Mouse (Mus musculus): ENCODE results near the gene Klhdc7b.

Klhdc7b gene

DNA sequence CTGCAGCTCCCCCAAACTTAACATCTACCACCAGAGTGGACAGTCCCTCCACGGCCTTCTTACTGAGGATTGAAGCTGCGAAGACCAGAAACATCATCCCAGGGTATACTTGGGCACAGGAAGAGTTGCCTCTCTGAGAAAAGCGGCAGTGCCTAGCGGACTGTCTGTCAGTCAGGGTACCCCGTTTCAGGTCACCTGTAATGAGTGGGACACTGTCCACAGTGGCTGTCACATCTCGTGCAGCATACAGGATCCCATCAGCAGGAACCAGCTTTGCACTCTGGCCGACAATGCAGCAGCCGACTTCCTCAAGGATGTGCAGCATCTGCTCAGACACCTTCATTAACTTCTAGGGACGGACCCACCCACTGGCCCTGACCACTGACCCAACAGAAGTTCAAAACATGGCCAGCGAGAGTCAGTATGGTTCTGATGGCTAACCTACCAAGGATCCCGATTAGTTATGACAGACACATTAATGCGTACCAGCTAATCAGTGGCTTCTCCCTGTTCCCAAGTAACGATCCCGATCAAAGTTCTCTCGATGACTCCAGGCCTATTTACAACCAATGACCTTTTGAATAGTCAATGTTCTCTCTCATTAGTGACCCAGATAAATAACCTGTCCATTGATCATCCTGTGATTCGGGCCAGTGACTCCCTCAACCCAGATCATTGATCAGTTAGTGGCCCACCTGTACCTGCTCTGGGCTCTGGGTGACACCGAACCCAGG, 9.7 kb upstream of the Klhdc7b start:
- DNase-seq (ENCODE audit: low read depth), result no peak

DNA sequence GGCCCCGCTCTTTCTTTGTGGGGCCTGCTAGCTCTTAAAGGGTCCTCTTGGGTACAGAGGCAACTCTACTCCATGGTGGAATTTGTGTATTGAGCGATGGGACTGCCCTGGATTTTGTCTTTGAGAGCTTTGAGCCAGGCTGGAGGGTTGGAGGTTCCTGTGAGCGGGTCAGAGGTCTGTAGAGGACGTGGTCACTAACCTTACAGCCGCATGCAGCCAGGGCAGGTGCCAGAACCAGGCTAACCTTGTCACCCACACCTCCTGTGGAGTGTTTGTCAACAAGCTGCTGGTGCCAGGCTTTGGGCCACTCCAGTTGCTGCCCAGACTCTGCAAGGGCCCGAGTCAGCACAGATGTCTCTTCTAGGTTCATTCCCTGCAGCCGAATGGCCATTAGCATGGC, 8.7 kb upstream of the Klhdc7b start:
- no peak for DNase-seq (ENCODE audit: low read depth)

DNA sequence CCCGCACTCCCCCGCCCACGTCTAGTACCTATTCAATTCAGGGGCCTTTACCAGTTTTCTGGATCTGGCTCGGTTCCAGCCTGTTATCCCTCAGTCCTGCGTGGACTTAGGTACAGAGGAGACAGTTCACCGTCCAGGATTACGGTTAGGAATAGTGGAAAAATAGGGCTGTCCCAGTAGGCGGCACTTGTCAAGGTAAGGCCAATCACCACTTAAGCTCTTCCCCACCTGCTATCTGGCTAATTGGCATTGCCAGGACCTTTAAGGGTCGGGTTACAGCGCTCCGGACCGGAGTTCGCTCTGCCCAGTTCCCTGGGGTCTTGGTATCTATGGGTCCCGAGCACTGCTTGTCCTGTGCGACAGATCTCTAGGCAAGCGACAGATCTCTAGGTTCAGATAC, 7.8 kb upstream of the Klhdc7b start, which contains the start of gene Tymp:
Tymp (minus strand) TSS at position 83 of the 400 bp plus-strand sequence.
- DNase-seq (ENCODE audit: low read depth), result no peak

DNA sequence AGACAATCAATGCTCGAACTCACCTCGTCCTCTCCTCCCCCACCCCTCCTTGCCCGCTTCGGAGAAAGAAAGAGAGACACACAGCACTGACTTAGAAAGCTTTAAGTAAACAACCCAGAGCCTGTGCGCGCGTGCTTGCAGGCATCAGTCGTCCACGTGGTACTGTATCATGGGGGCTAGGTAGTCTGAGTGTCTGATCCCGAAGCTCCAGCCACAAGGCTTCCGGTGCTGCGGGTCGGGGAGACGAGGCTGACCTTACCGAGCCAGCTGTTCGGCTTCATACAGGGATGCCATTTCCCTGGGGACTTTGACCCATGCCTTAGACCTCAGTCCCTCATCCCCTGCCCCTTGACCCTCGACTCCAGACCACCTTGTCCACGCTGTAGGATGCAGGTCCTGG, 7.4 kb upstream of the Klhdc7b start:
- DNase-seq (ENCODE audit: low read depth), result no peak

DNA sequence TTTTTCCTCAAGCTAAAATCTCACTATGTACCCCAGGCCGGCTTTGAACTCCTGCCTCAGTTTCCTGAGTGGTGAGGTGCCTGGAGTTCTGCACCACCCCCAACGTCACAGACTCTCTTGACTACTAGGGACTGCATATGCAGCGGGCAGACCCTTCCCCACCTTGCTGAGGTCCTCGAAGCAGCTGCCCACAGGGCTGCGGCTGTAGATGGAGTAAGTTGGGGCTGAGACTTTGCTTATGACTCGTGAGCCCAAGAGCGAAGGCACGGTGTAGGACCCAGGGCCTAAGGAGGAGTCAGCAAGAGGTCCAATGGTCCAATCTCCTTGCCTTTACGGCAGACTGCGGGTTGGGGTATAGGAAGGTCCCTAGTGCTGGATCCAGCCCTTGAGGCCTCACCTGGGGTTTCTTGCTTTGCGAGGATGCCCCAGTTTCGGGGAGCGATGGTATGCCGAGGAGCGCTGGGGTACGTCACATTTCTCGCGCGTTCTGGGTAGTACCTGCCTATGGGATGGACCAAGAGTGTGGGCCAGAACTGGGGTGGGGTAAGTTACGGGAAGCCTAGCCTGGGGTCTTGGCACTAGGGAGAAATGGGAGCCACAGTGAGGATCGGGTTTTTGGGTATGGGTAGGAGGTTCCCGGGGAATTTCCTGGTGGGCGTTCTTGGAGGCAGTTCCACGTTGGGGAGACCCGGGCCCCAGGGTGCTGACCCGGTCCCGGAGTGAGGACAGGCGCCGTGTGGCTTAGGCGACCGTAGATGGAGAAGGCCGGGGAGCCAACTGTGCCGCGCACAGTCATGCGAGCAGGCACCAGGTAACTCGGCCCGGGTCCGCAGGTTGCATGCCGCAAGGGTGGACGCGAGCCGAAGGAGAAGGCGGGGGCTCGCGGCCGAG, 6.5 kb upstream of the Klhdc7b start:
- no peak for DNase-seq (ENCODE audit: low read depth)

DNA sequence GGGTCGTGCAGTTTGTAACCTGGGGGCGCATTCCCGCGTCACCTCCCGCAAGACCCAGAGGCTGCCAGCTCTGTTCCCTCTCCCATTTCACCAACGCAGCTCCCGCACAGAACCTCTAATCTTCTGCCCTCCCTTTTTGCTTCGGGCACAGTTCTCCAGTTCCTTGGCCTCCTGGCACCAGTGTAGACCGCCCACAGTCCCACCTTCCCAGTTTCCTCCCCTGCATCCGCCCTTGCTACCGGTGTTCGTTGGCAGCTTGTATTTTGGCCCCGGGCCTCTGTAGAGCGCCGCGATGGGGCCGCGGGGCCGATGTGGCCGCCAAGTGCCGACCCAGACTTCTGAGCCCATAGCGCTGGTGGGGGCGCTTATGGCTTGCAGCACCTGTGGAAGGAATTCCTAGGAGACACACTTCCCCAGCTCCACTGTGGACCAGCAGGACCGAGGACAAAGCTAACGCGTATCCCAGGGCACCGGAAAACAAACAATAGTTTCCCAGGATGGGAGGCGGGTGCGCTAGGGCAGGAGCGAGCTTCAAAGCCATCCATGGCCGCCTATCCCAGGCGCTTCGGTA, 5.8 kb upstream of the Klhdc7b start, which contains the start of gene Odf3b:
Odf3b (minus strand) TSS at position 452 of the 571 bp plus-strand sequence.
- no peak for DNase-seq (ENCODE audit: low read depth)

DNA sequence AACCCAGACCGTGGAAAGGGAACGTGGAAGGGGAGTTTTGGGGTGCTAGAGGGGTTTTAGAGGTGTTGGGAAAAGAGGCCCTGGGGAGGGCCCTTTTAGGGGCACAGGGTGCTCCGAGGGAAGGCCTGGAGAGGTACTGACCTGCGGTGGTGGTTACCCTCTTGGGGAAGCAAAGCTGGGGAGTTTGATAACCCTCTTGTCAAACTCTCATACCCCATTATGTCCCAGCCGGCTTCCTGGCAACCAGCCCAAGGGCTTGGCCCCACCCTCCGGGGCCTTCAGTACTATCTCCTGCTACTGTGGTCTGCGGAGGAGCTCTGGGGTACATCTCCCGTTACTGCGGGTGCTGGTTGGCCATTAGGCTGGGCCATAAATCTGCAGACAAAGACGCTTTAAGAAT, 5.3 kb upstream of the Klhdc7b start:
- no peak for DNase-seq (ENCODE audit: low read depth)

DNA sequence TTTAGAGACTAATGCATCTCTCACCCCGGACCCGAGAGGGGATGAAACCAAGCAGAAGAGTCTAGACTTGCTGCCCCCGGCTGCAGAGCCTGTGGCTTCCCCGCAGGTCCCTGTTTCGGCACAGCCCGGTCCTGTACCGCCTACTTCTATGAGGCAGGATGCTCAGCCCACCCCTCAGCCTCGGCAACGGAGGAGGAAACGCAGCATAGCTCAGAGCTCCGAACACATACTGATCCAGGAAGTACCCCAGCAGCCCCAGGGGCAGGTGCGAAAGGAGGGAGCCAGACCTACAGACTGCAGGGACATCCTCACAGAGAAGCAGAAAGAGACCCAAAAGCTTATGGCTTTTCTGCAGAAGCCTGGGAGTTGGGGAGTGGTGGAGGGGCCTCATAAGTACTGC, 2.4 kb downstream of the Klhdc7b start:
- DNase-seq (ENCODE audit: low read depth), result no peak

DNA sequence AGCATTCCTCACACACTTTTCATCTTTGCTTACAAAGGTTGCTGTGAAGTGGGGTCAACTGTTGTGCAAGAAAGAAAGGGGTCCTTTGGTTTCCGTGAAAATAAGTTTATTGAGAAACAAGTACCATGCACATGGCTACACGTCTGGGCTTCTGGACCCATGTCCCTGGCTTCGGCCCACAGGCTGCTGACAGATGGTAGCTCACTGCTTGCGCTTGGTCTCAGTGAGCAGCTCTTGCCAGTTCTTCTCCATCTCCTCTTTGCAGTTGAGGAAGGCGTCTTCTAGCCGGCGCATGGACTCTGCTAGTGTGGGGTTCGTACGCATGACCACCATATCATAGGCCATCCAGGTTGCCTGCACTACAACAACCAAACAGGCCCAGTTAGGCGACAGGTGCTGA, 5.4 kb downstream of the Klhdc7b start:
- DNase-seq (ENCODE audit: low read depth), result no peak

DNA sequence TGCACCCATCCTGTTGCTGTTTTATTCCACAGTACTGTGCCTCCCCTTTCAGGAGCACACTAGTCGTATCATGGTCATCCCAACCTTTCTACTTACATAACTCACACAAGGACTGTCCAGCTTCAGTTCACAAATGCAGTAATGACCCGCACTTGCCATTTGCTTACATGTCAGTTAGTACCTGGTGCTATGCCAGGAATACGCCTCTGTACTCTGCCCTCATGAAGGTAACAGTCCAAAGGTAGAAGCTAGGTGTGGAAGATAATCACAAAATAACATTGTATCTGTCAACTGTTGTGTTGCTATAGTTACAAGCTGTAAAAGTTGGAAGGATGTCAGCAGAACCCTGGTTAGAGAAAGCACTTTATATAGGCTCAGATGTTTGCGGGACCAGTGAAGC, 12.2 kb downstream of the Klhdc7b start:
- no peak for DNase-seq (ENCODE audit: low read depth)

DNA sequence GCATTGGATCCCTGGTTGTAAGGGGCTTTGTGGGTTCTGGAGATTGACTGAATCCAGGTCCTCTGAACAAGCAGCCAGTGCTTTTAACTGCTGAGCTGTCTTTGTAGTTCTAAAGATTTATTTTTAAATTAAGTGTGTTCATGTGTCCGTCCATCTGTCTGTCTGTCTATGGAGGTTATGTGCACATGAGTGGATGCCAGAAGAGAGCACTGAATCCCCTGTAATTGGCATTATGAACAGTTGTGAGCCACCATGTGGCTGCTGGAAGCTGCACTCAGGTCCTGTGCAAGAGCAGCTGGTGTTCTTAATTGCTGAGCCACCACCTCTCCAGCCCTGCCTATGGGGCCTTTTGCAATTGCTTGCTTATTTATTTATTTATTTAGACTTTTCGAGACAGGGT, 13.4 kb downstream of the Klhdc7b start:
- no peak for DNase-seq (ENCODE audit: low read depth)

DNA sequence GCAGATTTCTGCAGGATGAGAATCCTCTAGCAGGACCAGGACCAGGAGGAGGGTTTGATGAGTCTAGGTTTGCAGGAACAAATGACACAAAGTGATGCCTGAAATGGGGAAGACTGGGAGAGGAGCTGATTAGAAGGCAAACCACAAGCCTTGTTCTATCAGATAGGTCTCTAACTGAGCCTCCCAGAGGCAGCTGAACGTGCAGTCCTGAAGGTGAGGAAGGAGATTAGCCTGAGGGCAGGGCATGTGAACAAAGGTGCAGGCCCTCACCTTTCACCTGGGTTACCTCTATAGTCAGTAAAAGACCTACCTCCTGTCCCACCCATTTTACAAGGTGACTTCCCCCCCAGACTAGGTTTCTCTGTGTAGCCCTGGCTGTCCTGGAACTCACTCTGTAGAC, 15.0 kb downstream of the Klhdc7b start:
- no peak for DNase-seq (ENCODE audit: low read depth)

DNA sequence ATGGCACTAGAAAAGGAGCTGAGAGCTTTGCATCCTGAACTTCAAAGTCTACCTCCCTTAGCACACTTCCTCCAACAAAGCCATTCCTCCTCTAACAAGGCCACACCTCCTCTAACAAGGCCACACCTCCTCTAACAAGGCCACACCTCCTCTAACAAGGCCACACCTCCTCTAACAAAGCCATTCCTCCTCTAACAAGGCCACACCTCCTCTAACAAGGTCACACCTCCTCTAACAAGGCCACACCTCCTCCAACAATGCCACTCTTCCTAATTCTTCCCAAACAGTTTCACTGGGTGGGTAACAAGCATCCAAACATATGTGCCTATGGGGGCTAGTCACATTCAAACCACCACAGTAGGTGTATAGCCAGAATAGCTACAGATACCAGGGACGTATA, 17.8 kb downstream of the Klhdc7b start:
- DNase-seq (ENCODE audit: low read depth), result no peak

DNA sequence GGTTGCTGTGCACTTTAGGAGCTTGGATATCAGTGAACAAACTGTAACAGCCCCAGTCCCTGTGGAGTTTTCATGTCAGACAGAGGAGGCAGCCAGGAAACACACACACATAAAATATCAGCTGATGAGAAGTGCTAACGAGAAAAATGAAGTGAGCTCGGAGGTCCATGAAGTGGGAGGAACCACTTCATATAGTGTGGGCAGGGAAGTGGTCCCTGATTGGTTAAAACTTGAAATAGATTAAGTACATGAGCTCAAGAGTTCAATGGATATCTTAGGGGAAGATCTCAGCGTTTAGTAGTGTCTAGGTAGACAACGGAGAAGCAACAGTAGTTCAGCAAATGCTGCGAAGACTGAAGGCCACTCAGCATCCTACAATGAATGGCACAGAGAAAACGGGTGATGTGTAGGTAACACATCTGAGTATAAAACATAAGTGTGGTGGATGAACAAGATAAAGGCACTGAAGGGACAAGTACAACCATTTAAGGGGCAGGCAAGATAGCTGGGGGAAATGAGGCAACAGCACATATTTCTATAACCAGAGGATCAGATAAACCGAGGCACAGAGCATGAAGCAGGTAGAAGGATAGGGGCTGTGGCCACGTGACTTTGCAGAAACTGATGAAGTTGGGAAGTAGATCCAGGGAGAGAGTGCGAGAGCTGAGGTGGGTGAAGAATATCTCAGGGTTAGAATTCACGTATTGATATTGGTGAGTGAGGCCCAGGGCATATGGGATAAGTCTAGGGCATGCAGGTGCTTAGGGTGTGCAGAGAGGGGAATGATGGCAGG, 20.3 kb downstream of the Klhdc7b start:
- no peak for DNase-seq (ENCODE audit: low read depth)

DNA sequence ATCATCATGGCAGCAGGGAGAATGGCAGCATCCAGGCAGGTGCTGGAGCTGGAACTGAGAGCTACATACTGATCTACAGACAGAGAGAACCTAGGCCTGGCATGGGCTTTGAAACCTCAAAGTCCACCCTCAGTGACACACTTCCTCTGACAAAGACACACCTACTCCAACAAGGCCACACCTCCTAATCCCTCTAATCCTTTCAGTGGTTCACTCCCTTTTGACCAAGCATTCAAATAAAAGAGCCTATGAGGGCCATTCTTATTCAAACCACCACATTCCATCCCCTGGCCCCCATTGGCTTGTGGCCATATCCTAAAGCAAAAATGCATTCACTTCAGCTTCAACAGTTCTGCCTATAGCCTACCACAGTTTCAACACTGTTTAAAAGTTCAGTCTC, 22.0 kb downstream of the Klhdc7b start:
- no peak for DNase-seq (ENCODE audit: low read depth)

DNA sequence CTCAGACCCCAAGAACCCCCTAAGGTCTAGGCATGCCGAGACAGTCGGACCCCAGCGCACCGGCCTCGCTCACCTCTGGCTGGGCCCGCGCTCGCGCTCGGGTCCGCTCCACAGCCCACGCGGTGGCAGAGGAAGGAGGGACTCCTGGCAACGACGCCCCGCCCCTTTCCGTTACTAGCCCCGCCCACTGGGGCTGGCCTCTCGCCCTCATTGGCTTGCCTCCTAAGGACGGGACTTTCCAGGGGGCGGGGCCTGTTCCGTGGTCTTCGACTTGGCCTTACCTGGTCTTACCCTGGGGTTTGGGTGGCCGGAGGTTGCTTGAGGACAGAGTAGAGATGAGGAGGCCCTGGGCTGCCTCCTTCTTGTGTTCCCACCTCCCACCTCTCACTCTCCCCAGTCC, 25.4 kb downstream of the Klhdc7b start, which contains the start of gene Syce3:
Syce3 (minus strand) TSS at position 386 of the 400 bp plus-strand sequence.
- no peak for DNase-seq (ENCODE audit: low read depth)

DNA sequence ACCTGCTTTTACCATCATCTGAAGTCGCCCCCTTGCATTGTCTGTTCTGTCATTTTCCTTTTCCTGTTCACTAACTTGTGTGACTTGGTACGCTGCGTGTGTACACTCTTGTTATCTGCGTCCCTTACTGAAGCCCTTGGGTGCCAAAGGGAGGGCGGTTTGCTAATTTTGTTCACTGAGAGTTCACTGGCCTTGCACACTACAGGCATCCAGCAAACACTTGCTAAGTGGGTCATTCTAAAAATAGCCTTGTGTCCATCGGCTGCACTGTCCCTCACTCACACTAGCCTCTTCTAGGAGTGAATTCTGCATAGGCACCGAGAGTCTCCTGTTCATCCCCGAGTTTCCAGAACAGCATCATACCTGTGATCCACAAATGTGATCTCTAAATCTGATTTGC, 30.6 kb downstream of the Klhdc7b start:
- DNase-seq (ENCODE audit: low read depth), result no peak

DNA sequence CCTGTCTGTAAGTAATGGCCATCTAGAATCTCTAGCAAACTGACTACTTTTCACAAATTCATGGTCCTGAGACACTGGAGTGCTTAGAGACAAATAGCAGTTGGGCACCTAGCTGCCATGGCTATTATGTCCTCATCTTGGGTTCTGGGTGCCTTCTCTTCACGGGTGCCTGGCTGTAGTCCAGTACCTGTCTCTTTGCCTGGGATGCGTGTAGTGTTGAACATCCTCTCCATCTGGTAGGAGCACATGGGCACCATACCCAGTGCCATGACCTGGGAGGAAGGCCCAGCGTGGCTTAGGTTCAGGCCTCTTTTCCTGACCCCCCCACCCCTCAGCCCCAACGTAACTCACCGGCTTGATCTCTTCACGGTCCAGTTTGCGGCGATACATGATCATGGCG, 37.2 kb downstream of the Klhdc7b start:
- DNase-seq (ENCODE audit: low read depth), result no peak

DNA sequence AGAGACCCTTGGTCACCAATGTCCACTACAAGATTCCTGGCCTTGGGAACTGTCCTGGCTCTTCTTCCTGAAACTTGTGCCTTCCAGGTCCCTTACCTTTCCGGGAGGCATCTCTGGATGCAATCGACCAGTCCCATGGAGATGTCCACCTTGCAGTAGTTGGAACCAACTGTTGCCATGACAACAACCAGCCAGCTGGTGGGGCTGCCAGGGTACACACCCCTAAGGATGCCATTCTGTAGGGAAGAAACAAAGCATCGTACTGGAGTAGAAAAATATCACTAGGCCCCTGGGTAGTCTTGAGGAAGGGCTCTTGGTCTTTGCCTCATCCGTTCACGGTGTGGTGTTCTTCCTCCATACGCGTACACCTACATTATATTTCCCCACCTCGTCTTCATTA, 39.9 kb downstream of the Klhdc7b start:
- DNase-seq (ENCODE audit: low read depth), result no peak

DNA sequence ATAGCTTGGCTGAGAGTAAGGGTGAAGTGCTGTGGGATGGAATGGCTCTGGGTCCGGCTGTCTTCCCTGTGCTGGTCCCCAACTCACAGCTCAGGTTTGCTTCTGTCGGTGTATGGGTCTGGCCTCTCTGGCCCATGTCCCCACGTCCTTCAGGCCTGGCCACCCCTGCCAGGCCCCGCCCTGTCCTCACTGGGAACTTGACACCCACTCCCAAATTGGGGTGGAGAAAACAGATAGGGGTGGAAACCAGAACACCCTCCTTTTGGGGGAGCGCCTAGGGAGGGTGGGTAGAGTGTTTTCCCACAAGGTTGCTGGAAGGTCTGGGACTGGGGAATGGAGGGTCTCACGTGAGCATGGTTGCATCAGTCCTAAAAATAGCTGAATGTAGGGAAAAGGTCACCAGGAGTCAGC, 41.0 kb downstream of the Klhdc7b start, which contains the start of gene Cpt1b:
Cpt1b (minus strand) TSS at position 153 of the 411 bp plus-strand sequence.
- DNase-seq (ENCODE audit: low read depth), result no peak

DNA sequence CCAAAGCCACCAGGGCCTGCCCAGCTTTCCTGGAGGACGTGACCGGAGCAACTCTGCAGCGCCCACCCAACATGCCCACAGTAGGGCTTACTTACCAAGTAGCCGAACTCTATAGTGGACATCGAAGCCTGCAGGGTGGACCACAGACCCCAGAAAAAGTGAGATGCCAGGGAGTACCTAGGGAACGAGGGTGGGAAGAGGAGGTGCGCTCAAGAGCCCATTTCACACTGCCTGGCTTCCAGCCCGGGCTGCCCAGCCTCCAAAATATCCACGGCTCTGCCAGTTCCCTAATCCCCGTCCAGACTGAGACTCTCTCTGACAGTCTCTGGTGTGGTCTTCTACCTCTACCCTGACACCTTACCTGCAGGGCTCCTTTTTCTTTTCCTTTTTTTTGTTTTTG, 42.0 kb downstream of the Klhdc7b start:
- no peak for DNase-seq (ENCODE audit: low read depth)

Measured in NIH3T3 (cell line).